Mouse (Mus musculus): ENCODE measurements around the gene Ttc13. TPM values are rescaled to one million over a fixed set of nuclear protein-coding genes. Genes with fewer than 3 reads are reported as not detected.

The Ttc13 gene
- polyA plus RNA-seq (2012; rRNA removed) (7.3 and 12.0 TPM in 2 replicates), polyA plus RNA-seq (2014; fragmentation: Nextera tagmentation; extraction: Ambion mirVana) (18.3 and 19.4 TPM in 2 replicates)

DNA sequence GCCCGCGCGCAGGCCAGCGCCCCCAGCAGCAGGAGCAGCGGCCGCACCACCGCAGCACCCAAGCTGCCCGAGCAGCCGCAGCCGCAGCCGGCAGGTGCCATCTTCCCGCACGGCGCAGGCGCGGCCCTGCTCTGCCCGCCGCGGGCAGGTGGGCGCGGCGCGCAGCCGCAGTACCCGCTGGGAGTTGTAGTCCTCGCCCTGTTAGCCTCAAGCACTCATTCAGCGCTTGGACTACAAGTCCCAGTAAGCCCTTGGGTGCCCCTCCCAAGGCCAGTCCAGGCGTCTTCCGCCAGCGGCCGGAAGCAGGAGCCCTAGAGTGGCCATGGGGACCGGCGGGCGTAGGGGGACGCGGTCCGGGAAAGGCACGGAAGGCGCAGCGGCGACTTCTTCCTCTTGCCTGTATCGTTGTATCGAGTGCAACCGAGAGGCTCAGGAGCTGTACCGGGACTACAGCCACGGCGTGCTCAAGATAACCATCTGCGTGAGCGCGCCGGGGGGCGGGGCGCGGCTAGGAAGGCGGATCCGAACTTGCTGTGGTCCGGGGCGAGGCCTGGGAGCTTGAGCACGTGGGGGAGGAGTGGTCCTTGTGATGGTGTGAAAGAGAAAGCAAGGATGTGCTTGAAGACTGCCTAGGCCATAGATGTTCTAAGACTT lies at the start of gene Ttc13, which contains the start of gene Arv1:
Gene Ttc13 (minus strand): TSS at position 122 of the 654 bp plus-strand sequence.
Gene Arv1 (plus strand): TSS at position 278 of the 654 bp plus-strand sequence.
- H3K27ac ChIP-seq: no peak within 1 kb of the TSS
- DNase-seq (ENCODE audit: low read depth in 3 of 3, low spot score in 3 of 3) (peak; percentile 93 to 95 (median 94)), ATAC-seq (ENCODE audit: insufficient read depth) (peak; percentile 100)
- peak; percentile 50 for TF ChIP-seq CTCF (IDR thresholded peaks at IDR 0.05; ENCODE audit: low read depth)
- TF ChIP-seq EP300 (IDR thresholded peaks at IDR 0.05; ENCODE audit: low read depth): no peak
- H3K36me3 ChIP-seq (replicated peaks; ENCODE audit: control insufficient read depth, insufficient read depth, low read depth): peaks cover 3% of the 10 kb centered on the region; the same call in 1 of the 2 replicates
- H3K27me3 ChIP-seq (ENCODE audit: control insufficient read depth, insufficient read depth, low read length): no peaks in the 10 kb centered on the region
- peak within 1 kb of the TSS; percentile 90 for H3K9ac ChIP-seq (replicated peaks)
- no peaks in the 10 kb centered on the region for H3K9me3 ChIP-seq (ENCODE audit: control insufficient read depth, low read length)
- H3K4me2 ChIP-seq (ENCODE audit: low read depth): peak within 1 kb of the TSS; percentile 96
- peak within 1 kb of the TSS; percentile 87 to 96 for H3K4me3 ChIP-seq (ENCODE audit: insufficient read depth in 1 of 2, low read depth in 2 of 2, low read length in 2 of 2)
- under 1% methylated on average over 58 of the region's 59 CpGs for WGBS (ENCODE audit: insufficient replicate concordance)
- H3K4me1 ChIP-seq (replicated peaks; ENCODE audit: control insufficient read depth in 2 of 2, insufficient read depth in 2 of 2, low read length in 1 of 2): peaks cover 10 to 19% of the 10 kb centered on the region in 2 experiments

DNA sequence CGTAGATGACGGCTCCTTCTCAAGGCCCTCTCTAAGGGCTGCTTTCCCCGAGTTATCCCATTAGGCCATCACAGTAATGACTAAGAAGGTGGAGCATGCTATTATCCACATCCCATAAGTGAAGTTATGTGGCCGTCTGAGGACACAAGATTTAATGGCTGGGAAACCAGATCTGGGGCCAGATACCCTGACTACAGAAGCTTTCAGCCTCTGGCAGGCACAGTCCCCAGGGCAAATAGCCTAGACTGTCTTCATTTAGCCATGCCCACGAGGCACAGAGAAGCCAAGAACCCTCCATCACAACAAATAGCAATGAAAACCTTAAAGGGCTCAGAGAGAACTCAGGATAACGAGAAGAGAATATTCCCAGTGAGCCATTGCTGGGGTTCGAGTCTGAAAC lies 41.3 kb upstream of the Ttc13 start:
- no peak overlapping the region for H3K4me3 ChIP-seq (ENCODE audit: insufficient read depth in 1 of 2, low read depth in 2 of 2, low read length in 2 of 2)
- WGBS (ENCODE audit: insufficient replicate concordance): 62% methylated on average over 7 of the region's 7 CpGs
- TF ChIP-seq CTCF (IDR thresholded peaks at IDR 0.05; ENCODE audit: low read depth): no peak
- TF ChIP-seq EP300 (IDR thresholded peaks at IDR 0.05; ENCODE audit: low read depth): no peak
- no peak overlapping the region for H3K27ac ChIP-seq
- peaks cover 0 to 2% of the 10 kb centered on the region in 2 experiments; a peak in 2 of 4 replicates for H3K4me1 ChIP-seq (replicated peaks; ENCODE audit: control insufficient read depth in 2 of 2, insufficient read depth in 2 of 2, low read length in 1 of 2)
- no peaks in the 10 kb centered on the region for H3K36me3 ChIP-seq (replicated peaks; ENCODE audit: control insufficient read depth, insufficient read depth, low read depth)
- no peaks in the 10 kb centered on the region for H3K27me3 ChIP-seq (ENCODE audit: control insufficient read depth, insufficient read depth, low read length)
- ATAC-seq (ENCODE audit: insufficient read depth): no peak
- H3K9ac ChIP-seq (replicated peaks): no peak overlapping the region
- no peaks in the 10 kb centered on the region for H3K9me3 ChIP-seq (ENCODE audit: control insufficient read depth, low read length)
- no peak for DNase-seq (ENCODE audit: low read depth in 3 of 3, low spot score in 3 of 3)
- H3K4me2 ChIP-seq (ENCODE audit: low read depth): no peak overlapping the region

DNA sequence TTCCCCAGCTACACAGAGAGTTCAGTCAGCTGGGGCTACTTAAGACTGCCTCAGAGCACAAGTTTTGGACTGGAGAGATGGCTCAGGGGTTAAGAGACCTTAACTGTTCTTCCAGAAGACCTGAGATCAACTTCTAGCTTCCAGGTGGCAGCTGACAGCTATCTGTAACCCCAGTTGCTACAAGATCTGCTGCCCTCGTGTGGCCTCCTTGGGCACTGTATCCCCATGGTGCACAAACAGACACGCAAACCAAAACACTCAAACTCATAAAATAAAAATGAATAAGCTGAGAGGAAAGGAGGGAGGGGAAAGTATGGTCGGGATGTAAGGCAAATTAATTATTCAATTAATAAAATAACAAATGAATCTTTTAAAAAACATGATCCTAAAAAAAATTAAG lies 36.8 kb upstream of the Ttc13 start:
- 25% methylated on average over 3 of the region's 3 CpGs for WGBS (ENCODE audit: insufficient replicate concordance)
- no peak for ATAC-seq (ENCODE audit: insufficient read depth)

DNA sequence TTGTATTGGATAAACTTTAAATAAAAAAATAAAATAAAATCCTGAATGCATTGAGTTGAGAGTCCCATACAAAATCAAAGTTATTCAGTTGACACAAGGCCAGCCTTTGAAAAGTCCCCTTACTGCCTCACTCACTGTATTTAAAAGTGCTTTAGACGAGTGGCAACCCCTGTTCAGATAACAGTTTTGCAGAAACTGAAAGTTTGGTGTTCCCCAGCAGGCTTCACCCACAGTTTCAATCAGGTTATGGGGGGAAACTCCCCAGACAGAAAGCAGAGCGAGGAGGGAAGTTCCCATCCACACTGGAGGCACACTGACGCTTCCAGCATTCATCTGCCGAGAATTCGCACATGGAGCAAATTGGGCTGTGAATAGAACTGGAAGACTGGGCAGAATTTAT lies 34.8 kb upstream of the Ttc13 start:
- H3K4me1 ChIP-seq (replicated peaks; ENCODE audit: control insufficient read depth in 2 of 2, insufficient read depth in 2 of 2, low read length in 1 of 2): peaks cover 0 to 10% of the 10 kb centered on the region in 2 experiments; a peak in 2 of 4 replicates
- DNase-seq (ENCODE audit: low read depth in 3 of 3, low spot score in 3 of 3): no peak
- H3K4me3 ChIP-seq (ENCODE audit: insufficient read depth in 1 of 2, low read depth in 2 of 2, low read length in 2 of 2): no peak overlapping the region
- no peaks in the 10 kb centered on the region for H3K9me3 ChIP-seq (ENCODE audit: control insufficient read depth, low read length)
- 54% methylated on average over 5 of the region's 5 CpGs for WGBS (ENCODE audit: insufficient replicate concordance)
- H3K27ac ChIP-seq: no peak overlapping the region
- H3K36me3 ChIP-seq (replicated peaks; ENCODE audit: control insufficient read depth, insufficient read depth, low read depth): no peaks in the 10 kb centered on the region
- H3K4me2 ChIP-seq (ENCODE audit: low read depth): no peak overlapping the region
- no peak for TF ChIP-seq EP300 (IDR thresholded peaks at IDR 0.05; ENCODE audit: low read depth)
- no peak for TF ChIP-seq CTCF (IDR thresholded peaks at IDR 0.05; ENCODE audit: low read depth)
- H3K27me3 ChIP-seq (ENCODE audit: control insufficient read depth, insufficient read depth, low read length): peaks cover 19% of the 10 kb centered on the region
- ATAC-seq (ENCODE audit: insufficient read depth): no peak
- H3K9ac ChIP-seq (replicated peaks): no peak overlapping the region

More for the DNA sequence above, 36.8 kb upstream of the Ttc13 start:
- Histone ChIP-seq H3K27ac (no peak overlapping the region), H3K4me1 (replicated peaks; ENCODE audit: control insufficient read depth in 2 of 2, insufficient read depth in 2 of 2, low read length in 1 of 2) (peaks cover 0 to 5% of the 10 kb centered on the region in 2 experiments; a peak in 2 of 4 replicates), H3K9ac (replicated peaks) (no peak overlapping the region), H3K4me3 (ENCODE audit: insufficient read depth in 1 of 2, low read depth in 2 of 2, low read length in 2 of 2) (no peak overlapping the region), H3K36me3 (replicated peaks; ENCODE audit: control insufficient read depth, insufficient read depth, low read depth) (no peaks in the 10 kb centered on the region), H3K4me2 (ENCODE audit: low read depth) (no peak overlapping the region), H3K27me3 (ENCODE audit: control insufficient read depth, insufficient read depth, low read length) (no peaks in the 10 kb centered on the region), H3K9me3 (ENCODE audit: control insufficient read depth, low read length) (no peaks in the 10 kb centered on the region)
- peak; percentile 68 for TF ChIP-seq CTCF (IDR thresholded peaks at IDR 0.05; ENCODE audit: low read depth)
- no peak for TF ChIP-seq EP300 (IDR thresholded peaks at IDR 0.05; ENCODE audit: low read depth)
- DNase-seq (ENCODE audit: low read depth in 3 of 3, low spot score in 3 of 3): no peak

DNA sequence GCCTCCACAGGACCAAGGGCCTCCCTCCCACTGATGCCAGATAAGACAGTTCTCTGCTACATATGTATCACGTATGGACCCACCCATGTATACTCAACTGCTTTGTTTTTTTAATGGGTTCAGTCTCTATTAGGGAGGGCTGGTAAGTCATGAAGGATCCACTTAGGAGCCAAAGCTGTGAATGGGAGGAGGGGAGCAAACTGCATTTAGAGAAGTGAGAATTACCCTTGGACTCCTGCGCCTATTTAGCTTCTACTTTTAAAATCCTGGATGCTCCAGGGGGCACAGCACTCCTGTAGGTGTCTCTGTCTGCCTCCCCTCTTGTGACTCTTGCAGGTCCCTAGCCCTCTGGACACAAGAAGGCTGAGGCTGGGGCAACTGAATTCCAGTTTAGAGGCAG lies 34.4 kb upstream of the Ttc13 start:
- DNase-seq (ENCODE audit: low read depth in 3 of 3, low spot score in 3 of 3): no peak
- H3K4me2 ChIP-seq (ENCODE audit: low read depth): no peak overlapping the region
- H3K36me3 ChIP-seq (replicated peaks; ENCODE audit: control insufficient read depth, insufficient read depth, low read depth): no peaks in the 10 kb centered on the region
- no peak overlapping the region for H3K27ac ChIP-seq
- no peaks in the 10 kb centered on the region for H3K9me3 ChIP-seq (ENCODE audit: control insufficient read depth, low read length)
- H3K4me3 ChIP-seq (ENCODE audit: insufficient read depth in 1 of 2, low read depth in 2 of 2, low read length in 2 of 2): no peak overlapping the region
- WGBS (ENCODE audit: insufficient replicate concordance): 27% methylated on average over 2 of the region's 2 CpGs
- peaks cover 23% of the 10 kb centered on the region for H3K27me3 ChIP-seq (ENCODE audit: control insufficient read depth, insufficient read depth, low read length)
- ATAC-seq (ENCODE audit: insufficient read depth): no peak
- TF ChIP-seq EP300 (IDR thresholded peaks at IDR 0.05; ENCODE audit: low read depth): no peak
- H3K4me1 ChIP-seq (replicated peaks; ENCODE audit: control insufficient read depth in 2 of 2, insufficient read depth in 2 of 2, low read length in 1 of 2): peaks cover 0 to 10% of the 10 kb centered on the region in 2 experiments; a peak in 2 of 4 replicates
- no peak overlapping the region for H3K9ac ChIP-seq (replicated peaks)
